Mouse (Mus musculus): ENCODE data around the gene Large1. TPM values are rescaled to one million over a fixed set of nuclear protein-coding genes. Genes with fewer than 3 reads are reported as not detected.
"Not testable (repeated sequence)": the region's sequence is repeated elsewhere in the genome, so short reads cannot be mapped to it uniquely, and the experiment has no call there.

Large1 gene
- polyA plus RNA-seq, 1 experiment from 2014 or later, result 8.7 TPM

DNA sequence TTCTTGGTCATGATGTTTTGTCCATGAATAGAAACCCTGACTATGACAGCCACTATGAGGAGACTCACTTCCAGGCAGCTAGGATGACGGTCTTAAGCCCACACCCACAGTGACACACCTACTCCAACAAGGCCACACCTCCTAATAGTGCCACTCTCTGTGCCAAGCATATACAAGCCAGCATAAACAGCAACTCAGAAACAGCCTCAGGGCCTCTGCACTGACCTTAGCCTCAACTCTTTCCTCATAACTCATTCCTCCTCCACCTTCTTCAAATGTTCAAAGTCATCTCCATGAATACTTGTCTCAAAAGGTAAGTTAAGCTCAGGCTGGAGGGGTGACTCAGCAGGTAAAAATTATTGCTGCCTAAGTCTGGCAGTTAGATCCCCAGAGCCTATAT is 29.7 kb downstream of the Large1 start:
- TF ChIP-seq CTCF (IDR thresholded peaks at IDR 0.05; ENCODE audit: low read depth), result no peak
- Histone ChIP-seq H3K4me3 (ENCODE audit: low read depth, low read length) (no peak overlapping the region), H3K9ac (no peak overlapping the region), H3K27me3 (ENCODE audit: insufficient read depth, low read length) (no peaks in the 10 kb centered on the region), H3K36me3 (ENCODE audit: insufficient read depth) (no peaks in the 10 kb centered on the region), H3K4me2 (no peak overlapping the region), H3K4me1 (ENCODE audit: insufficient read depth) (no peaks in the 10 kb centered on the region), H3K27ac (ENCODE audit: low read depth) (no peak overlapping the region), H3K9me3 (ENCODE audit: low read depth, low read length) (no peaks in the 10 kb centered on the region)
- 91% methylated on average over 1 of the region's 1 CpGs for WGBS
- no peak for DNase-seq
- ATAC-seq (ENCODE audit: insufficient read depth), result no peak

DNA sequence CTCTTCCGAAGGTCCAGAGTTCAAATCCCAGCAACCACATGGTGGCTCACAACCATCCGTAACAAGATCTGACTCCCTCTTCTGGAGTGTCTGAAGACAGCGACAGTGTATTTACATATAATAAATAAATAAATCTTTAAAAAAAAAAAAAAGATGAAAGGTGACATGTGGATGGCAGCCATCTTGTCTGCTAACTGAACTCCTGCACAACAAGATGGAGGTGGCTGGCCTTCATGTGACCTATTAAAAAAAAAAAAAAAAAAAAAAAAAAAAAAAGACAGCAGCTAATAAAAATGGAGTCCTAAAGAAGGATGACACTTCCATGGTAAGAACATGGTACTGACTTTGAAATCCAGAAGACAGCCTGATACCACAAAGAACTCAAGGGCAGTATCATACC is 33.8 kb downstream of the Large1 start:
- H3K4me2 ChIP-seq; H3K27me3 ChIP-seq (ENCODE audit: insufficient read depth, low read length); H3K4me3 ChIP-seq (ENCODE audit: low read depth, low read length); H3K27ac ChIP-seq (ENCODE audit: low read depth); H3K4me1 ChIP-seq (ENCODE audit: insufficient read depth); H3K36me3 ChIP-seq (ENCODE audit: insufficient read depth); H3K9me3 ChIP-seq (ENCODE audit: low read depth, low read length); DNase-seq; H3K9ac ChIP-seq: not testable (repeated sequence)
- WGBS, result 100% methylated on average over 1 of the region's 3 CpGs
- peak; percentile 66; the same call in 1 of the 2 replicates for ATAC-seq (ENCODE audit: insufficient read depth)

GRCm38 (mm10) chr8:73313911-73314310 is 39.4 kb downstream of the Large1 start:
- Histone ChIP-seq H3K27me3 (ENCODE audit: insufficient read depth, low read length) (no peaks in the 10 kb centered on the region), H3K4me2 (no peak overlapping the region), H3K9me3 (ENCODE audit: low read depth, low read length) (no peaks in the 10 kb centered on the region), H3K4me1 (ENCODE audit: insufficient read depth) (no peaks in the 10 kb centered on the region), H3K27ac (ENCODE audit: low read depth) (no peak overlapping the region), H3K4me3 (ENCODE audit: low read depth, low read length) (no peak overlapping the region), H3K36me3 (ENCODE audit: insufficient read depth) (no peaks in the 10 kb centered on the region), H3K9ac (no peak overlapping the region)
- WGBS, result 85% methylated on average over 2 of the region's 2 CpGs
- ATAC-seq (ENCODE audit: insufficient read depth) (no peak), DNase-seq (peak; percentile 5)
- no peak for TF ChIP-seq CTCF (IDR thresholded peaks at IDR 0.05; ENCODE audit: low read depth)

- Histone ChIP-seq H3K4me2 (no peak overlapping the region), H3K27ac (ENCODE audit: low read depth) (0 out of 2 replicates have a peak overlapping the region, but pooled peaks have one; percentile 24)
- no peak for ATAC-seq (ENCODE audit: insufficient read depth)
These were observed 40.4 kb downstream of the Large1 start for GRCm38 (mm10) chr8:73312714-73313607.

DNA sequence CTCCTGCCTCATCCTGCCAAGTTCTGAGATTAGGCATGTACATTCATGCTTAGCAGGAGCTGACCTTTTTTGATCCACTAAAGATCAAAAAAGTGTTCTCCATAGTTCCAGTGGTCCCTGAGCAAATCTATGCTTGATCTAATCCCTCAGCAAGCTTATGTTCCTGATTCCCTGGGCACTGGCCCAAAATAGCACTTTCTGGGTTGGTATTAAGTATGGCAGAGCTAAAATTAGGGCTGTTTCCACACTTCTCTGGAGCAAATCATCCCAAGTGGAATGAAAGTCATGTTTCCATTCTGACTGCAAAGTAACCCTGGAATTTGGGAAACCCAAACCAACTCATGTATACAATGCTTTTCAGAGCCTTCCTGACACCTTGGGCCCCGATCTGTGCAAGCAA is 42.9 kb downstream of the Large1 start:
- 80% methylated on average over 1 of the region's 1 CpGs for WGBS
- H3K4me3 ChIP-seq (ENCODE audit: low read depth, low read length), result no peak overlapping the region
- no peaks in the 10 kb centered on the region for H3K9me3 ChIP-seq (ENCODE audit: low read depth, low read length)
- H3K4me1 ChIP-seq (ENCODE audit: insufficient read depth), result no peaks in the 10 kb centered on the region
- ATAC-seq (ENCODE audit: insufficient read depth) (no peak), DNase-seq (no peak)
- no peaks in the 10 kb centered on the region for H3K36me3 ChIP-seq (ENCODE audit: insufficient read depth)
- no peak overlapping the region for H3K4me2 ChIP-seq
- no peak overlapping the region for H3K27ac ChIP-seq (ENCODE audit: low read depth)
- TF ChIP-seq CTCF (IDR thresholded peaks at IDR 0.05; ENCODE audit: low read depth), result no peak
- H3K9ac ChIP-seq, result no peak overlapping the region
- H3K27me3 ChIP-seq (ENCODE audit: insufficient read depth, low read length), result no peaks in the 10 kb centered on the region

More at GRCm38 (mm10) chr8:73312714-73313607, 40.4 kb downstream of the Large1 start:
- DNase-seq, result no peak
- no peak for TF ChIP-seq CTCF (IDR thresholded peaks at IDR 0.05; ENCODE audit: low read depth)
- Histone ChIP-seq H3K36me3 (ENCODE audit: insufficient read depth) (no peaks in the 10 kb centered on the region), H3K4me1 (ENCODE audit: insufficient read depth) (no peaks in the 10 kb centered on the region), H3K27me3 (ENCODE audit: insufficient read depth, low read length) (no peaks in the 10 kb centered on the region), H3K9ac (no peak overlapping the region), H3K9me3 (ENCODE audit: low read depth, low read length) (no peaks in the 10 kb centered on the region), H3K4me3 (ENCODE audit: low read depth, low read length) (no peak overlapping the region)
- 55% methylated on average over 8 of the region's 8 CpGs for WGBS

- ATAC-seq (ENCODE audit: insufficient read depth), result no peak
- TF ChIP-seq CTCF (IDR thresholded peaks at IDR 0.05; ENCODE audit: low read depth), result no peak
- no peak overlapping the region for H3K4me3 ChIP-seq (ENCODE audit: low read depth, low read length)
These were observed 43.3 kb downstream of the Large1 start for GRCm38 (mm10) chr8:73310036-73310435.

GRCm38 (mm10) chr8:73303907-73304306 is 49.4 kb downstream of the Large1 start:
- ATAC-seq (ENCODE audit: insufficient read depth), result no peak
- Histone ChIP-seq H3K4me2 (no peak overlapping the region), H3K27ac (ENCODE audit: low read depth) (no peak overlapping the region), H3K9me3 (ENCODE audit: low read depth, low read length) (no peaks in the 10 kb centered on the region), H3K36me3 (ENCODE audit: insufficient read depth) (no peaks in the 10 kb centered on the region), H3K4me3 (ENCODE audit: low read depth, low read length) (no peak overlapping the region), H3K27me3 (ENCODE audit: insufficient read depth, low read length) (no peaks in the 10 kb centered on the region), H3K9ac (no peak overlapping the region), H3K4me1 (ENCODE audit: insufficient read depth) (no peaks in the 10 kb centered on the region)
- 70% methylated on average over 4 of the region's 4 CpGs for WGBS
- TF ChIP-seq CTCF (IDR thresholded peaks at IDR 0.05; ENCODE audit: low read depth), result no peak
- no peak for DNase-seq

More at GRCm38 (mm10) chr8:73310036-73310435, 43.3 kb downstream of the Large1 start:
- Histone ChIP-seq H3K4me2 (no peak overlapping the region), H3K4me1 (ENCODE audit: insufficient read depth) (no peaks in the 10 kb centered on the region), H3K9me3 (ENCODE audit: low read depth, low read length) (no peaks in the 10 kb centered on the region), H3K9ac (no peak overlapping the region), H3K27ac (ENCODE audit: low read depth) (no peak overlapping the region), H3K27me3 (ENCODE audit: insufficient read depth, low read length) (no peaks in the 10 kb centered on the region), H3K36me3 (ENCODE audit: insufficient read depth) (no peaks in the 10 kb centered on the region)
- no peak for DNase-seq

Data from lung, embryonic 14.5 days (tissue).